Mouse (Mus musculus) frontal cortex, postnatal 14 days (tissue): ENCODE measurements around the gene Foxc1.

Experiments used
- DNase-seq, 2 experiments: peaks; one replicate each; pipeline ENCODE4 v3.0.0; 2022; ENCODE audit warnings: low spot score in 2 of 2

Gene Foxc1

GRCm38 (mm10) chr13:31806428-31806832, at the start of gene Foxc1:
TSS of gene Foxc1 (plus strand) at chr13:31806633.
- DNase-seq, result peak; percentile 52 to 59

GRCm38 (mm10) chr13:31760411-31760810, 46.0 kb upstream of the Foxc1 start:
- DNase-seq, result no peak

- DNase-seq, result no peak
Measured at GRCm38 (mm10) chr13:31761057-31761456, 45.4 kb upstream of the Foxc1 start.

- no peak for DNase-seq
Measured at GRCm38 (mm10) chr13:31764419-31764818, 42.0 kb upstream of the Foxc1 start.

GRCm38 (mm10) chr13:31765564-31765963, 40.9 kb upstream of the Foxc1 start:
- no peak for DNase-seq

GRCm38 (mm10) chr13:31772882-31773281, 33.6 kb upstream of the Foxc1 start:
- DNase-seq, result no peak

GRCm38 (mm10) chr13:31775762-31776161, 30.7 kb upstream of the Foxc1 start:
- no peak for DNase-seq

- no peak for DNase-seq
Measured at GRCm38 (mm10) chr13:31779281-31779981, 27.0 kb upstream of the Foxc1 start.

- DNase-seq, result no peak
Measured at GRCm38 (mm10) chr13:31780299-31780698, 26.1 kb upstream of the Foxc1 start.

GRCm38 (mm10) chr13:31782063-31782462, 24.4 kb upstream of the Foxc1 start:
- DNase-seq, result no peak

- no peak for DNase-seq
Measured at GRCm38 (mm10) chr13:31784757-31785156, 21.7 kb upstream of the Foxc1 start.

- peak in 1 of 2 experiments; percentile 45 for DNase-seq
Measured at GRCm38 (mm10) chr13:31792480-31793132, 13.8 kb upstream of the Foxc1 start.

GRCm38 (mm10) chr13:31793163-31793562, 13.3 kb upstream of the Foxc1 start:
- no peak for DNase-seq

- DNase-seq, result no peak
Measured at GRCm38 (mm10) chr13:31797346-31797745, 9.1 kb upstream of the Foxc1 start.

- DNase-seq, result no peak
Measured at GRCm38 (mm10) chr13:31798075-31798474, 8.4 kb upstream of the Foxc1 start.

- peak; percentile 47 to 82 for DNase-seq
Measured at GRCm38 (mm10) chr13:31800581-31801576, 5.6 kb upstream of the Foxc1 start.

- DNase-seq, result no peak
Measured at GRCm38 (mm10) chr13:31801703-31802305, 4.6 kb upstream of the Foxc1 start.

- no peak for DNase-seq
Measured at GRCm38 (mm10) chr13:31802447-31802846, 4.0 kb upstream of the Foxc1 start.

- DNase-seq, result no peak
Measured at GRCm38 (mm10) chr13:31803166-31804093, 3.0 kb upstream of the Foxc1 start.

GRCm38 (mm10) chr13:31804571-31804970, 1.9 kb upstream of the Foxc1 start:
- DNase-seq, result no peak
